Mouse (Mus musculus) left cerebral cortex, adult 18-20 months (tissue): Measurements from ENCODE around the gene Apobec2. TPM values are rescaled to one million over a fixed set of nuclear protein-coding genes. Genes with fewer than 3 reads are reported as not detected.

Experiments used
- DNase-seq, 2 experiments: peaks; one replicate each; pipeline ENCODE4 v3.0.0; 2021 to 2022; ENCODE audit warnings: low spot score in 2 of 2, mixed read lengths in 1 of 2
- total RNA-seq, 2 experiments: library from RNA; stranded (reverse); gene quantifications; 2 replicates each; pipeline ENCODE4 v1.2.3; 2021

Gene Apobec2
- total RNA-seq, 2 experiments from 2014 or later = not detected

DNA sequence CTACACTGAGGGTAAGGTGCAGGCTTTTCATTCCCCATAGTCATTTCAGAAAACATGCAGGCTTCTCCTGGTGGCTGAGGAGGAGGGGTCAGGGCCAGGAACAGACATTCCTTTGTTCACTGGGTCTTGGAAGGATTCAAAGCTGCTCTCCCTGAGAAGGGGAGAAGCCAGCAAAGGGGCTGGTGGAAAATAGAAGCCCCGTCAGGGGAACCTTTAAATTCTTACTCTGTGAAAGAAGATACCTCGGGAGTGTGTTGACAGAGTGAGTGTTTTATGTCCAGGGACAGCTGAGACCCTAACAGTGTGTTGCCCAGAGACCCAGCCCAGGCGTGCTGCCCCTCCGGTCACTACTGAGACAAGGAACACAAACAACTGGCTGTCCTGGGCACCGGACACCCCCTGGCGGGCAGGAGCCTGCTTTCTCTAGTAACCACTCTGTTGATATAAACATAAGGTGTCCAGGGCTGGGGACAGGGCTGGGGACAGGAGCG, 4.7 kb upstream of the Apobec2 start:
- DNase-seq = no peak

DNA sequence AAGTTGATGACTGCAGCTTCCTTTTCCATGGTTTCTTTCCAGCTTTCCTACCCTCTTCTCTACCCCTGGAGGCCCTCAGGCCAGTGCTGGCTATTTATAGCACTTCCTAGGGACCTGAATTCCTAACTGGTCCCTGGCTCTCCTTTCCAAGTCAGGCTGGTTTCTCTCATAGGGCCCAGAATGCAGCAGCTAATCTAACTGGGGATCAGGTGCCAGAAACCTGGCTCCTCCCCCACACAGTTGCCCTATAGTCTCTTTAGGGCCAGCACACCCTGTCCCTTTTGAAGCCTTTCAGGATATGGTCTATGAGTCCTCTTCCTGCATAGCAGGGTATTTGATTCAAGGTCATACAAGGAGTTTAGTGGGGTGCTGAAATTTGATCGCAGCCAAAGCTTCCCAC, 3.8 kb upstream of the Apobec2 start:
- no peak for DNase-seq

DNA sequence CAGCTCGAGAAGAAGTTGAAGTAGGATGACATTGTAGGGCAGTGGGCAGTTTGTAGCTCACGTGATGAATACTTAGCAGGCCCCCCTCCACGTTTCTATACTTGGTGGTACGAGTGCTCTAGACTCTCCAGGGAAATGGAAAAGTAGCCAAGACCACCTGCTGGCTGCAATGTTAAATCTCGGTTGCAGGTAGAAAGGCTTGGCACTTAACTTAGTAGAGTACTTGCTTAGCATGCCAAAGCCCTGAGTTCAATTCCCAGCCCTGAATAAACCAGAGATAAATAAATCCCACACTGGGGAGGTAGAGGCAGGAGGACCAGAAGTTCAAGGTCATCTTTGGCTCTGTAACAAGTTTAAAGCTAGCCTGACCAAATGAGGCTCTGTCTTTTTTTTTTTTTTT, 1.7 kb upstream of the Apobec2 start:
- no peak for DNase-seq

DNA sequence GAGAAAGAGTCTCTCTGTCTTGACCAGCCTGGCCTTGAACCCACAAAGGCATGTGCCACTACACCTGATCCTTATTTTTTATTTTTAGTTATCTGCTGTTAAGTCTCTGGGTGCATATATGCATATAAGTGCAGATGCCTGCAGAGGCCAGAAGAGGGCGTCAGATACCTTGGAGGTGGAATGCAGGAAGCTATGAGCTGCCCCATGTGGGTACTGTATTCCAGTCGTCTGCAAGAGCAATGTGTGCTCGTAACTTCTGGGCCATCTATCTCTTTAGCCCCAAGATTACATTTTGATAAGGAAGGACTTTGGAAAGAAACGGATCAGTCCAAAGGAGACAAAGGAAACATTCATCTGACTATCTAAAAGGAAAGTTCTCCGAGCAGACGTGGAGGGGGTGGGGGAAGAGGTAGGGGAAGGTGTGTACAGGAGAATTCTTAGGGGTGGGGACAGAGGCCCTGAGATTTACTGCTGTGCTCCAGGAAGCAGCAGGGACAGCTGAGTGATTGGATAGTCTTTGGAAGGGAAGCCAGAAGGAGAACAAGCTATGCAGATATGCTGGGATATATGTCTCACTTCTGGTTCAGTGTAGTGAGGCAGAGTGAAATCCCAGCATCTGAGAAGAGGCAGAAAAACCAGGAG, 1.1 kb upstream of the Apobec2 start:
- no peak for DNase-seq

DNA sequence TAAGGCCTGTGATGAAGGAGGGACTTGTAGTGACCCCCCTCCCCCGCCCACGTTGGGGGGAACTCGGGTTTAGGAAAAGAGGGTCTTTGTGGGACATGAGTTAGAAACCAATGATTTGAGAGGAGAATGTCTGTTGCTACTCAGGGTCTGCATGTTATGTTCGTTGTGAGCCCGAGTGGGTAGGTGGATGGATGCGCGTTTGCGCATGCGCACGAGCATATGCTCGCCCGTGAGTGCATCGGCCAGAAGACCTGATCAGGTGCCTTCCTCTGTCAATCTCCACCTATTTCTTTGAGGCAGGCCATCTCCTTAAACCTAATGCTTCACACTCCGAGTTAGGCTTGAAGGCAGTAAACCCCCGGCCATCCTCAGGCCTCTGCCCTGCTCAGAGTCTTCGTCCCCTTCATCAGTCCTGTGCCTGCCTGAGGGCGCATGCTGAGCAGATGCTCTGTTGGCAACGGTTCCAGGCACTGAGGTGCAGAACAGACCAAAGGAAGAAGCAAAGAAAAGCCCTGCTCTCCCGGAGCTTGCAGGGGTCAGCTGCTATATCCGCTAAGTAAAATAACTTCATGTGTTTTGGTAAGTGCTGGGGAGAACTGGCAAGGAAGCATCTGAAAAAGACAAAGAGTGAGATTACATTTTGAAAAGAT, 401 bp upstream of the Apobec2 start:
- DNase-seq = no peak

DNA sequence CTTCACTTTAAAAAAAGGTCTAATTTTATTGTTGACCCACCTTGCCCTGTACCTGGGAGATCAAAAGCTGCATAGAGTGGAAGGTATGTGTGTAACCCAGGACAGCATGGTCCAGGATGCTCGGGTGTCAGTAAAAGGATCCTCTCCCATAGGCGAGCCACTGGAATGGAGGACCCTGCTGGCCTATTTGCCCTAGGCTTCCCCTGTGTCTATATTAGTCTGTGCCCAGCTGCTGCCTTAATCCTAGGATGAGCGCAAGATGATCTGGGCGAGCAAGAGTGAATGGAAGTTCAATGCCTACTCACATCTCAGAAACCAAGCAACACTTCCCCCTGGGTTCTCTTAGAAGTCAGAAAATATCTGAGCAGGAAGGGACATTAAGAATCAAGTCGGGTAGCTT, 1.7 kb downstream of the Apobec2 start:
- DNase-seq = no peak

DNA sequence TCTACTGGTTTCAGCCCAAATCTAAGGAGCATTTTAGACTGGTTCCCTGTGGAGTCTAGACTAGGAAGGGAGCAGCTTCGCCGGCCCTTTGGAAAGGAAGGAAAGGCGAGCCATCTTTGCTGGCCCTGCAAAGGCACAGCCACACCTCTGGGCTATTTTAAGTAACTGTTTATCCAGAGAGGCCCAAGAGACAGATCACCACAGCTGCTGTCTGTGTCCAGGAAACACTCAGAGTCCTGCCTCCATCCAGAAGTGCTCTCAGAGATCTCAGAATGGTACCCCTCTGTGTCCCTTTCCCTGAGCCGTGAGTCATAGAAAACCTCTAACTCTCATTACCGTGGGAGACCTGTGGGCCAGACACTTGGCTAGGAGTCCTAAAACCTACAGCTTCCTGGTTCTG, 2.3 kb downstream of the Apobec2 start:
- no peak for DNase-seq

DNA sequence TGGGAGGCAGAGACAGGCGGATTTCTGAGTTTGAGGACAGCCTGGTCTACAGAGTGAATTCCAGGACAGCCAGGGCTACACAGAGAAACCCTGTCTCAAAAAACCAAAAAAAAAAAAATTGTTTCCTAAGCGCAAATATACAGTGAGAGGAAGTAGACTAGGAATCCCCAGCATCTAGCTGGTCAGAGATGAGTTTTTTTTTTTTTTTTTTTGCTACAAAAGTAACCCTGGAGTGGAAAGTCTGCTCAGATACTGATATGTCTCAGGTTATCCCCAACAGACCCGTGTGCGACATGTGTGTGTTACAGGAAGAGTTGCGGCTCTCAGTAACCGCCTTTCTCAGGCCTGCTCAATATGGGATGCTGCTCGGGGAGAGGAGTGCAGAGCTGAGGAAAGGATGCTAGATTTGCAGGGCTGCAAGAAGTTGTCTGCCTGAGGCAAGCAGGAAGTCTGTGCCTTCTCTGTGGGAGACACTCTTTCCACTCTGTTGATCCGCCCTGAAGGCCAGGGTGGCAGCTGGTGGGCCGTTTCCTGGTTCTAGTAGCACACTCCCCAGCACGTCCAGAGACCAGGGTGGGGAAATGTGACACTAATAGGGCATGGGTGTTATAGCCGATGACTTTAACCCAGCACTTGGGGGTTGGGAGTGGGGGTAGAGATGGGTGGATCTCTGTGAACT, 4.7 kb downstream of the Apobec2 start:
- no peak for DNase-seq

DNA sequence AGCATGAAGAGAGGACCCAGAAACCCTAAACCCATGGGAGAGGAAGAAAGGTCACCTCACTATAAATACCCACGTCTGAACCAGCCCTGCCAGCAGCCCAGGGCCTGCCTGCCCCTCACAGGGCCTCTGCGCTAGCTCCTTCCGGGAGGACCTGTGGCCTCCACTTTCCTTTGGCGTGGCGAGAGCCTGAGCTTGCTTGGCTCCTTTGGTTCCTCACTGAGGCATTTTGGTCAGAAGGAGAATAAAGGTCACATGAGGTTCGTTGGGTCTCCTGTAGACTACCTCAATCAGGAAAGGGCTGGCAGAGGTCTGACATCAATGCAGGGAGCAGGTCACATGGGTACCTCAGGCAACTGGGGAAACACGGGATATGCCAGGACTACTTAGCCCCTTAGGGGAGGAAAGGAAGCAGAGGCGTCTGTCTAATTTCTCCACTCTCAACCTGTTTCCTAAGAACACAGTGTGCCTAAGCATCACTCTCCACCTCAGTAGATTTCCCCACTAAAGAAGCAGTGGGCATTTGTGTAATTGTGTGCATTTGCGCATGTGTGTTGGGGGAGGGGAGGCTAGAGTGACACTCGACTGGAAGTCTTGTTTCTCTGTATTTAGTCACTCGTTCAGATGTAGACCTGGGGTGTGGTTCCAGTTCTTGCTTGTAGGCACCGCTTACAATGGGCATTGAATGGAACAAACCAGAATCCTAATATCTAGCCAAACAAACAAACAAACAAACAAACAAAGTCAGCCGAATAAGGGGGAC, 5.6 kb downstream of the Apobec2 start:
- no peak for DNase-seq

DNA sequence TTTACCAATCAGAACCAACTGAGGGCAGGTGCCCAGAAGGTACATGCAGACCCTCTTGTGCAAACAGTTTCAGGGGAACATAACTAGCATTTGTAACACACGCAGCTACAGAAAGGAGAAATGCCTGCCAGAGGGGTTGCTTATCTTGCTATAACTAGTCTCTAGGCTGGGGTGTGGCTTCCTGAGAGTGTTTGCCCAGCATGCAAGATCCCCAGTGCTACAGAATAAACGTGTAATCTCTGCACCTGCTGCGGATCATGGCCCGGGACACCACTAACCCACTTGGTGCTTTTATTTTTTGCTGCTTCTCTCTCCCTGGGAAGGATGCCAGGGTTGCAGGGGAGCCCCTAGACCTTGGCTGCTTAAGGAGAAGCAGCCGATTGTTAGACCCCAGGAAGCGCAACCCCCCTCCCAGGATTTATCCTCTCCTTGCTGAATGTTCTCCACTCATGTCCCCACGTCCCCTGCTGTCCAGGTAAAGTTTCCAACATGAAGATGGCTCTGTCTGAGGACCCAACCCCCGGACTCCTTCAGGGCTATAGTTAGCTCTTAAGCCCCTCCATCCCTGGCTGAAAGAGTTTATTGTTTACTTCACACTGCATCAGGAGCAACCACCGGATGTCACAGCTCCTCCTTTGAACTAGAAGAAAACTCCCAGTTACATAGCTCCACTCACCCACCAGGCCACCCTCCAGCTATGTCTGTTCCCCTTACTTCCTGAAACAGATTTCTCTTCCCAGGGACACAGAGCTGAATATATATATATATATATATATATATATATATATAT, 6.7 kb downstream of the Apobec2 start:
- DNase-seq = no peak

DNA sequence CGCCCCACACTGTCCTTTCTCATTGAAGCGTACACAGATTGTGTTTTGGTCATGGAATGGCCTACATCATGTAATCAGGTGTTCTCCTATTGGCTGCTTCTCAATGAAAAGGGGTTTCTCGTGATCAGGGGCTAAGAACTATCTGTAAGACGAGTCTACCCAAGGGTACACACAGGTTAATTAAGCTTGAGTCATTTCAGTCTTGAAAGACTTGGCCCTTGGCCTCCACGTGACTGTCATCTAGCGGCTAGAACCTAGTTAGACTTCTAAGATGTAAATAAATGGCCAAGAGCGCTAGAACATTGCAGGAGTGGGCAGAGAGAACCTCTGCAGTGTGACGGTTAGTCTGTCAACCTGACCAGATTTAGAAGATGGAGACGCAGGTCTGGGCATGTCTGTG, 8.5 kb downstream of the Apobec2 start:
- no peak for DNase-seq

DNA sequence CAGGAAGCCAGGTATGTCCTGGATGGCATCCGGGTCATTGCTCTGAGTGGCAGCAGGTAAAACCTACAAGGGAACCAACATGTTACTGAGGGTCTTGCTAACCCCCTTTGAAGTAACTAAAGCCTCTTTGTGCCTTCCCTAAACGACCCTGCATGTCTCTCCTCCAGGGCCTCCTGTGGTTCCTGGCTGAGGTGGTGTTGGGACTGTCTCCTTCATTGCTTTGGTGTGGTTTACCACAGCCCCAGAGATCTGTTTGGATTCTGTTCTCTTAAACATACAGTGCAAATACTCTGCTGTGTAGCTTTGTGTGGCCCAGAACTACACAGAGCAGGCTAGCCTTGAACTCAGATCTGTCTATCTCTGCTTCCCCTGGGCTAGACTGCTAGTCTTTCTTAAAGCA, 13.2 kb downstream of the Apobec2 start:
- DNase-seq = no peak

DNA sequence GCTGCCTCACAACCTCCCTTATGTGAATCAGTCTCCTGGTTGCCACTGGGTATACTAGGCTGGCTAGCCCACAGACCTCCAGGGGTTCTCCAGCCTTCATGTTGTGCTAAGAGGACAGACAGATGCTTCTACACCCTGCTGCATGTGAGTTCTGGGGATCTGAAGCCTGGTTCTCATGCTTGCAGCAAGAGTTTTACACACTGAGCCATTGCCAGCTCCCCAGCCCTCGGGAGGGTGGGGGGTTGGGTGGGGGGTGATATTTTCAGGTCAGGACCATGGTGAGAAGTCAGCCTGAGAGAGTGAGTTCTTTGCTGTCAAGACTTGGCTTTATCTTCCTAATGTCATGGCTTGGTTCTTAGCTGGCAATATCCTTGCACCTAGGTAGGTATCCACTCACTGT, 13.9 kb downstream of the Apobec2 start:
- no peak for DNase-seq

DNA sequence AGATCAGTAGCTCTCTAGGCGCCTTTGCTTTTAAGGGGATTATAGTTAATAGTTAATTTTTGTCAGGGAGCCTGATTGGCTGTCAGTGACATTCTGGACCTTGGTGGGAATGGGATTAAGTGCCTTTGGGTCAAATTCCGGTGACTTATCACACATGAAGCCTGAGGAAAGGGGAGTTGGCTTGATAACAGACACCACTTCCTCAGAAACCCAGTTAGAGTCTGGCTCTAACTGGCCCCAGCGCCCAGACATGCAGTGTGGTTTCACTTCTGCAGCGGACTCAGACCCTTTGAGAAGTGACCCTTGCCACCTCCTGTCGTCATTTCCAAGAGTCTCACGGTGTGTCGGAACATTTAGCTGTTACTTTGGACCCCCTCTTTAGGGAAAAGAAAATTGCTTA, 14.6 kb downstream of the Apobec2 start:
- DNase-seq = no peak

DNA sequence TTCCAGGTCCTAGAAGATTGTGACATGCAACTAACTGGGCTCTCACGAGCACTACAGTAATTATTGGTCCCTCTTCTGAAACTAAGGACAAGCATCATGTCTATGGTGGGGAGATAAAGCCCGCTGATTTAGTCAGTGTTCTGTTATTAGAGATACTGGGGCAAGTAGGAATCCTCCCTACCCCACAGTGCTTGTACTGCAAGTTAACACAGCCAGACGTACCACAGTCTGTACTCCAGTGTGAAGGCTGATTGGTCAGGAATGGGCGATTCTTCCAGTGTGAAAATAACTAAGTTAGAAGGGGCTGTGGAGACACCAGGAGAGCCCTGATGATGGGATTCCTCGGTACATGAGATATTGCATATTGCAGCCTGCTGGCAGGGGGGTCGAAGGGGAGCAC, 15.2 kb downstream of the Apobec2 start:
- DNase-seq = no peak

DNA sequence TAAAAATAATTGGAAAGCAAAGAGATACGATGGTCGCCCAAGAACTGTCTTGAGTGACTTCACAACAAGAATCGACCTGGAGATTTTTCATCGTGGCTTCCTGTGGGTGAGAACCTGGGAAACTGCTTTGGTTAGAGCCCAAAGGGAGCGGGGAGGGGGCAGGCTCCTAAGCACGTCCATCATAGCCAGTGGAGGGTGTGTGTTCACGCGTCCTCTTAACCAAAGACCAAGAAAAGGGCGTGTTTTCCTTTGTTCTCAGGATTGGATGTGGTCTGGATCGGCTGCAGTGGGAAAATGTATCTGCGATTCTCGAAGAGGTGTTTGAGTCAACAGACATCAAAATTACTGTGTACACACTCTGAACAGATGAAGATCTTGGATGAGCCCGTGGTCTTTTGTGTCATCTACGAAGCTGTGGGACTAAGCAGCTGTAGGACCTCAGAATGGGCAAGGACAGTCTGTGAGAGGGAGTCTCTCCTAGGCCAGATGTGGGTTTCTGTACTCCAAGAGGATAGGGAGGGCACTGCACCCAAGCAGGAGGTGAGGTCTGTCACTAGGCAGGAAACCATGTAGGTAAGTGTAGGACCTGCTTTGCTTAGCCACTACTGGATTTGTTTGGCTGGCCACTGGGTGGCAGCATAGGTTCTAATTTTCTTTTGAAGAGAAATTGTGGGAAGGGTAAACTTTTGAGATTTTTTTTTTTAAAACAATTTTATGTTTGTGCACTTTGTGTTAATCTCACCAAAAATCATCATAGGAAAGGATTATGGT, 16.1 kb downstream of the Apobec2 start:
- DNase-seq = peak; percentile 57 to 63

DNA sequence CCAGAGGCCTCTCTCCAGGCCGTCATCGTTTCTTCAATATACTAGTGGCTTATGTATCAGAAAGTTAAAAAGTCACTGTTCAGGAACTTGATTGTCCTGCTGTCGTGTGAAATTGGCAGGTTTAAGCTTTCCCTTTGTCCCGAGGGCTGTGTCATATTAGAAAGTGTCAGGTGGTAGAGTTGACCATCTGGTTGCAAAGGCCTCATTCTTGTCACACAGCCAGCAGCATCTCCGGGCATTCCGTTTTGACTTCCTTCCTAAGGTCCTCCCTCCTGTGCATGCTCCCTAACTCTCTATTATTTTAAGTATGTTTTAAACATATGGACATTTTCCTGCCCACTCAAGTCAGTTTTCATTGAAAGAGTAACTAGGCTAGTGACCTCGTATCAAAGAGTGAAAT, 16.7 kb downstream of the Apobec2 start:
- DNase-seq = no peak

DNA sequence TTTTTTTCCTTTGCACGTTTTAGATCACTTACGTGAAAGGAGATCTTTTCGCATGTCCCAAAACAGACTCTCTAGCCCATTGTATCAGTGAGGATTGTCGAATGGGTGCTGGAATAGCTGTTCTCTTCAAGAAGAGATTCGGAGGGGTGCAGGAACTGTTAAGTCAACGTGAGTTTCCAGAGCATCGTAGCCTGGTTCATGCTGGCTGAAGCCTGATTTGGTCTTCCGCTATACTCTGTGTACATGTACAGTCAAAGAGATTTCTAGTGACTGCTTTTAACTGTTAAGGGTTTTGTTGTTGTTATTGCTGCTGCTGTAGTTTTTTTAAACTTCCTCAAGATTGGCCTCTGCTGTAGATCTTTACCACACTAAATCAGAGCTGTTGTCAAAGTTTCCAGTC, 21.5 kb downstream of the Apobec2 start:
- no peak for DNase-seq

DNA sequence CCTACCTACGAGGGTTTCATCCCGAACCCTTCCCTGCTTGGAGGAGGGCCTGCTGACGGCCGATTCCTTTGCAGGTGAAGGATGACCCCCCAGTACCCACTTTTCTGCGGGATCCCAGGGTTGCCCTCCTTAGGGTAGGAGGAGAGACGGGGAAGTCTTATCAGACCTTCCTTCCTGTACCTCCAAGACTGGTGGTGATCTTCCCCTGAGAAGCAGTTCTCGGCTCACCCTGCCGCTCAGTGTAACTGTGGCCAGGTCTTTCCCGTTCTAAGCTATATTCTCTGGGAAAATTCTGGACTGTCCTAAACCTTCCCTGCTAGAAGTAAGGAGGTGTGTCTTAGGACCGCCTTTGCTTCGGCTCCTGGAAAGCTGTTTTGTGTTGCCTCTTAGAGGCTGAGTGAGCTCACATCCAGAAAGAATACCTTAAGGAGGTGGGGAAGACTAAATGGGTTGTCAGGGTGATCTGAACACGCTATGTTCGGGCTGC, 22.4 kb downstream of the Apobec2 start:
- no peak for DNase-seq
